Mouse (Mus musculus): Measurements from ENCODE around the gene Phactr1. TPM values are rescaled to one million over a fixed set of nuclear protein-coding genes. Genes with fewer than 3 reads are reported as not detected.

Phactr1 gene
- polyA plus RNA-seq, 1 experiment from 2014 or later: 25.7 TPM

DNA sequence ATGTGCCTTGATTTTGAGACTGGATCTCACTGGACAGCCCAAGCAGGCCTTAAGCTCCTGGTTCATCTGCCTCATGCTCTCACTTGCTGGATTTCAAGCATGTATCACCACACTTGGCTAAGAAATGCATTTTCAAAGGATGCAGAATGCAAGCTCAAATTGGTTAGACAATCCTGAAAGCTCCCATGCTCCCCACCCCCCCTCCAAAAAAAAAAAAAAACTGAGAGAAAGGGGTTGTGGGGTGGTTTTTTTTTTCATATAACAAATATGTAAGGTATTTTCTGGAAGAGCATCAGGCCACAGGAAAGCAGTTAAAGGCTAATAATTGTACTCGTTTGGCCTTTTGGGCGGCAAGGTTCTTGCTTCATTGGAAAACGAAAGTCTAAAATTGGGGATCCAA is 432.7 kb downstream of the Phactr1 start:
- Histone ChIP-seq H3K4me1 (peaks cover 6% of the 10 kb centered on the region), H3K27me3 (no peaks in the 10 kb centered on the region), H3K27ac (no peak overlapping the region), H3K9me3 (replicated peaks) (no peaks in the 10 kb centered on the region), H3K4me3 (replicated peaks) (no peak overlapping the region), H3K36me3 (no peaks in the 10 kb centered on the region), H3K9ac (no peak overlapping the region), H3K4me2 (no peak overlapping the region)
- ATAC-seq (replicated peaks; ENCODE audit: low FRiP score): no peak
- WGBS: 94% methylated on average over 3 of the region's 3 CpGs

DNA sequence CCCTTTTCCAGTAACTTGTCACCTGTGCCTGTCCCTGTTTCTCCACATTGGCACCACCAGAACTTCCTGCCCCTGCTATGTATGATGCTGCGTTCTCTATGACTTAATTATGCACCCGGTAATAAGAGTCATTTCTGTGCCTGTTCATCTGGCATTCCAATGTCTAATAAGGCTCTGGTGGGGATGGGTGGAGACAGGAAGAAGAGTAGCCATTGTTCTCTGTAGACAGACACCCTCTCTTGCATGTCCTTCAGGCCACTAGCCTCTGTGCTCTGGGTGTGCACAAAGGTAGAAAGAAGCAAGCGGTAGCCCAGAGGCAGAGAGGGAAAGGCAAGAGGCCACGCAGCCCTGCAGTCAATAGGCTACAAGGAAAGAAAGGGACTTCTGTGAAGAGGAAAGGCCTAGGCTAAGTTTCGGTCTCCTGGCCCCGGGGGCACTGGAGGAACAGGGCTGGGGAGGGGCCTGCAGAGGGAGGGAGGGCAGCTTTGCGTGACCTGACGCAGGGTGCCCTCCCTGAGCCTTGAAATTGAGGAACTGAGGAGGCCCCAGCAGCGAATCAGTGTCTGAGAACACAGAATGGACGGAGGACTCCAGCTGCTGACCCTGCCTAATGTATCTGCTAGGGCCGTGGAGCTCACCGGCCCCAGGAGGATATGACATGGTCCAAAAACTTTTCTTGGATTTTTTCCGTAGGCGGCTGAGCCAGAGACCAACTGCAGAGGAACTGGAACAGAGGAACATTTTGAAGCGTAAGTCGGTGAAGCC is 442.1 kb downstream of the Phactr1 start:
- Histone ChIP-seq H3K4me3 (replicated peaks) (no peak overlapping the region), H3K36me3 (no peaks in the 10 kb centered on the region), H3K4me1 (peaks cover 46% of the 10 kb centered on the region), H3K27ac (peak overlapping the region; percentile 84), H3K9me3 (replicated peaks) (no peaks in the 10 kb centered on the region), H3K9ac (no peak overlapping the region), H3K27me3 (no peaks in the 10 kb centered on the region), H3K4me2 (peak overlapping the region; percentile 41)
- no peak; the same call in 1 of the 2 replicates for ATAC-seq (replicated peaks; ENCODE audit: low FRiP score)
- WGBS: 44% methylated on average over 16 of the region's 16 CpGs

DNA sequence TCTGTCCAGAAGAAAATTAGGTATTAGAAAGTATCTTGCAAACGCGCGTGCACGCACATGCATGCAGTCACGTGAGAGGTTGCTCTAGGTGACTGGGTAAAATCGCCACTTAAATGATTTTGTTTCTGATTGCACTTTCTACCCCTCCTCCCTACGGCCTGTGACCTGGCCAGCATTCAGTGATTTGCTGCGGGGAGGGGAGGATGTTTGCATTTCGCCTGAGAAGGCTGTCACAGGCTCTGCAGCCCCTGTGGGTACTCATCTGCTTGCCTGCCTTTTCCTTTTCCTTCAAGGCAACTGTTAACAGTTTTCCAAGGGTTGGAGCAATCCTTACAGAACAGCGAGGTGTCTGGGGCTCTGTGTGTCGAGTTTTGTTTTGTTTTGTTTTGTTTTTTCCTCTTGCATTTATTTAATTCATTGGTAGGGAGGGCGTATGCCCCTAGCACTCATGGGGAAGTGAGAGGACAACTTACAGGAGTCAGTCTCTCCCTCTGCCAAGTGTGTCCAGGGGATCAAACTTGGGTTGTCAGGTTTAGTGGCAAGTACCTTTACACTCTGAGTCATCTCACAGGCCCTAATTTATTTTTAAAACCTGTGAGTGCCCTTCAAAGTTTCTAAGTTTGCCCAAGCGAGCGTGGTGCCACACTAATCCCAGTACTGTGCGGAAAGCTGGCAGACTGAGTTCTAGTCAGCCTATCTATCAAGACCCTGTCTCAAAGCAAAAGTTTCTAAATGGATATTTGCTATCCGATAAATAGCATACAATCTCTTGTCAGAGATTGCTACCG is 443.7 kb downstream of the Phactr1 start:
- no peaks in the 10 kb centered on the region for H3K27me3 ChIP-seq
- peak overlapping the region; percentile 3; the same call in 1 of the 2 replicates for H3K4me3 ChIP-seq (replicated peaks)
- H3K9me3 ChIP-seq (replicated peaks): no peaks in the 10 kb centered on the region
- no peak overlapping the region for H3K9ac ChIP-seq
- H3K4me1 ChIP-seq: peaks cover 46% of the 10 kb centered on the region
- WGBS: 22% methylated on average over 17 of the region's 17 CpGs
- H3K27ac ChIP-seq: peak overlapping the region; percentile 84
- no peaks in the 10 kb centered on the region for H3K36me3 ChIP-seq
- peak overlapping the region; percentile 41 for H3K4me2 ChIP-seq
- ATAC-seq (replicated peaks; ENCODE audit: low FRiP score): peak; percentile 61; the same call in 1 of the 2 replicates

DNA sequence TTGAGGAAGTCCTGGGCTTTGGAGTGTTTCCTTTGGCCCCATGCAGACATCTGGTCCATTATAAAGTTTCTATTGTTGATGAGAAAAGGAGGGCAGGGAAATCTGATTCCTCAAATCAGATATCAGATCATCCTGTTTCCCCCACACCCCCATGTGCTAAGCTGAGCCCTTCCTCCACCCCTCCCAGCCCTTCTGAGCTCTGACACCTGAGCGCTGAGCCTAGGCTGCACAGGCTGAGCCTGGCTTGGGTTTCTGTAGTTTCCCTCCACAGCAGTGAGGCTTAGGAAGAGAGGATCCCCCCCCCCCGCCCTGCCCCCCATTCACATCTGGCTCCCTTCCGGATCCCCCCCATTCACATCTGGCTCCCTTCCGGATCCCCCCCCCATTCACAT is 444.3 kb downstream of the Phactr1 start:
- H3K27ac ChIP-seq: peak overlapping the region; percentile 84
- no peaks in the 10 kb centered on the region for H3K27me3 ChIP-seq
- H3K36me3 ChIP-seq: no peaks in the 10 kb centered on the region
- ATAC-seq (replicated peaks; ENCODE audit: low FRiP score): peak; percentile 87
- H3K4me2 ChIP-seq: peak overlapping the region; percentile 41
- peaks cover 46% of the 10 kb centered on the region for H3K4me1 ChIP-seq
- H3K9ac ChIP-seq: no peak overlapping the region
- H3K9me3 ChIP-seq (replicated peaks): no peaks in the 10 kb centered on the region
- WGBS: 13% methylated on average over 3 of the region's 4 CpGs
- H3K4me3 ChIP-seq (replicated peaks): no peak overlapping the region

DNA sequence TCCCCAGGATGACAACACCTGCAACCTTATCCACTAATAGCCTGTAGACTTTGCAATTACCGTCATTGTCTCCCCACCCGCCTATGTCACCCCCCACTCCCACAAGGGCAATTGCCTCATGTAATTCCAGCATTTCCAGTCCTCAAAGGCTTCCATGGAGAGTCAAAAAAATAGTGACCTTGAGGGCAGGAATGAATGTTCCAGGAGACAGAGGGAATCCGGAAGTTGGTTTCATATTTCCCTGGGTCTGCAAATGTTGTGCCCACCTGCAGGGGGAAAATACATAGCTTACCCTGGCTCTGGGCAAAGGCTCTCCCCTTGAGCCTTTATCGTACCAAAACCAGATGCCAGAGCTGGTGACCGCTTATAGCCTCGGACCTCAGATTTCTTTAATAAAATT is 449.7 kb downstream of the Phactr1 start:
- Histone ChIP-seq H3K9me3 (replicated peaks) (no peaks in the 10 kb centered on the region), H3K4me3 (replicated peaks) (no peak overlapping the region), H3K9ac (no peak overlapping the region), H3K36me3 (0 out of 2 replicates have a peak, but pooled peaks cover 7% of the 10 kb centered on the region), H3K27me3 (no peaks in the 10 kb centered on the region), H3K27ac (peak overlapping the region; percentile 28; the same call in 1 of the 2 replicates), H3K4me1 (peaks cover 47% of the 10 kb centered on the region), H3K4me2 (no peak overlapping the region)
- 45% methylated on average over 6 of the region's 6 CpGs for WGBS
- ATAC-seq (replicated peaks; ENCODE audit: low FRiP score): no peak

DNA sequence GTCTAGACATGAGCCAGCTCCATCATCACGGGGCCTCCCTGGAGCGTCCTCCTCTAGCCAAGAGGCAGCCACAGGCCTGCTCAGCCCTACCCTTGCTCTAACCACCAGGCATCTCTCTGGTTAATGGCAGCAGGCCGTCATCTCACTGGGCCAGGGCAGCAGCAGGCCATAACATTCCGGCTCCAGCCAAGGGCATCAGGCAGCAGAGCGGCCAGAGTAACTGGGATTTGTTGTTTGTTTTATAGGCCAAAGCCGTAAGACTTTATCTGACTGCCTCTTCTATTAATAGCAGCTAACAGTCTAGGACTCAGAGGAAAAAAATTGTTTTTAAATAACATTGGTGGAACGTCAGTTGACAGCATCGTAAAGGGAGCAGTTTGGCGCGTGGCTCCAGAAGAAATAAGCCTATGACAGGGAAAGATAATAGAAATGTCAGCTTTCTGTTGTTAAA is 451.3 kb downstream of the Phactr1 start:
- no peak overlapping the region for H3K4me2 ChIP-seq
- peaks cover 17% of the 10 kb centered on the region for H3K36me3 ChIP-seq
- no peaks in the 10 kb centered on the region for H3K27me3 ChIP-seq
- H3K4me1 ChIP-seq: peaks cover 37% of the 10 kb centered on the region
- H3K9me3 ChIP-seq (replicated peaks): no peaks in the 10 kb centered on the region
- WGBS: 31% methylated on average over 10 of the region's 10 CpGs
- peak; percentile 64 for ATAC-seq (replicated peaks; ENCODE audit: low FRiP score)
- H3K4me3 ChIP-seq (replicated peaks): no peak overlapping the region
- no peak overlapping the region for H3K9ac ChIP-seq
- H3K27ac ChIP-seq: peak overlapping the region; percentile 80

GRCm38 (mm10) chr13:43132859-43133258 is 452.4 kb downstream of the Phactr1 start:
- peak; percentile 61; the same call in 1 of the 2 replicates for ATAC-seq (replicated peaks; ENCODE audit: low FRiP score)
- Histone ChIP-seq H3K4me3 (replicated peaks) (no peak overlapping the region), H3K9ac (no peak overlapping the region), H3K27ac (peak overlapping the region; percentile 80), H3K4me1 (peaks cover 37% of the 10 kb centered on the region), H3K36me3 (peaks cover 17% of the 10 kb centered on the region), H3K9me3 (replicated peaks) (no peaks in the 10 kb centered on the region), H3K27me3 (no peaks in the 10 kb centered on the region), H3K4me2 (no peak overlapping the region)
- 48% methylated on average over 9 of the region's 9 CpGs for WGBS

DNA sequence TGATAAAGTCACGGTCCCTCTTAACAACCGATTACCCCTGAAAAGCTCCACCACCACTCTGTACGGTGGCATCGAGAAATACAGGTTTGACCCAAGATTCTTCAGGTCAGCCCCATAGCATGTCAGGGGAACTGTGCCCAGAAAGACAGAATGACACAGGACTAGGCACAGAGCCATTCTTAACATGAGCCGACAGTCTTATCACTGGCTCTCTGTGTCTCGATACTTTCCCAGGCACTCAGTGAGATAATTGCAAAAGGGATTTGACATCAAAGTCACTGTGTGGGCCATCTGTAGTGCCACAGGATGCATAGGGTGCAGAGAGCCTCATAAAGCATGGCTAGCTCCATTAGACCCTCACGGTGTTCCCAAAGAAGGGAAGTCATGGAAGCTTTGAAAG is 453.0 kb downstream of the Phactr1 start:
- ATAC-seq (replicated peaks; ENCODE audit: low FRiP score): no peak
- Histone ChIP-seq H3K36me3 (peaks cover 17% of the 10 kb centered on the region), H3K27ac (peak overlapping the region; percentile 80; the same call in 1 of the 2 replicates), H3K4me3 (replicated peaks) (no peak overlapping the region), H3K9me3 (replicated peaks) (no peaks in the 10 kb centered on the region), H3K9ac (no peak overlapping the region), H3K4me1 (peaks cover 37% of the 10 kb centered on the region), H3K27me3 (no peaks in the 10 kb centered on the region), H3K4me2 (no peak overlapping the region)
- WGBS: 70% methylated on average over 7 of the region's 7 CpGs

GRCm38 (mm10) chr13:43134468-43134867 is 454.0 kb downstream of the Phactr1 start:
- no peak overlapping the region for H3K4me3 ChIP-seq (replicated peaks)
- no peak overlapping the region for H3K9ac ChIP-seq
- H3K36me3 ChIP-seq: peaks cover 17% of the 10 kb centered on the region
- H3K27me3 ChIP-seq: no peaks in the 10 kb centered on the region
- no peaks in the 10 kb centered on the region for H3K9me3 ChIP-seq (replicated peaks)
- no peak overlapping the region for H3K4me2 ChIP-seq
- no peak for ATAC-seq (replicated peaks; ENCODE audit: low FRiP score)
- H3K4me1 ChIP-seq: peaks cover 37% of the 10 kb centered on the region
- WGBS: 63% methylated on average over 4 of the region's 4 CpGs
- no peak overlapping the region for H3K27ac ChIP-seq

DNA sequence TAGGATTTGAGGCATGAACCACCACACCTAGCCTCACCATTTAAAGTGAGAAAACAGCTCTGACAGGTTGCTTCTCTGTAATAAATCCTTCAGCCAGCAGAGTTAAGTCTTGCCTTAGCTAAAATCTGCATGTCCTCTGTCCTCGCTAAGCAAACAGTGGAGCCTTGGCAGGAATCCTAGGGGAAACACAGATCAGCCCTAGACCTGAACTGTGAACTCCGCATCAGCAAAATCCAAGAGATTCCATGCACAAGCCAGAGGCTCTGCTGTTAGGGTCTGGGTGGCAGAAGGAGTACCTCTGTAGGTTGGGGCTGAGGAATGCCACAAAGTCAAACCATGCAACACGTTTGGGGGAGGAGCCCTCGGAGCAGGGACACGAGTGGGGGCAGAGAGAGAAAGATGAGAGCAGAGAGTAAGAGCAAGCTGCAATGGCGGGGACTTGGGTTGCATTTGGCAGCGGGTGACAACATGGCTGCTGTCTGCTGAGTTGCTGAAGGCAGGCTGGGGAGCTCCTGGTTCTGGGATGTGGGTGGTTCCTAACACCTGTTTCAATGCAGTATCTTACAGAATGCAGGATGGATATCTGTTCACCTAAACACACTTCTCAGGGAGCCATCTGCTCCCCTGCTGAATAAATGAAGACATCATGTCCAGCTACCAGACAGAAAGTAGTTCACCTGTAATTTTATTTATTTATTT is 464.4 kb downstream of the Phactr1 start:
- 51% methylated on average over 7 of the region's 7 CpGs for WGBS
- no peaks in the 10 kb centered on the region for H3K9me3 ChIP-seq (replicated peaks)
- H3K27me3 ChIP-seq: no peaks in the 10 kb centered on the region
- peaks cover 2% of the 10 kb centered on the region; the same call in 1 of the 2 replicates for H3K36me3 ChIP-seq
- peaks cover 27% of the 10 kb centered on the region for H3K4me1 ChIP-seq
- no peak for ATAC-seq (replicated peaks; ENCODE audit: low FRiP score)
- no peak overlapping the region for H3K27ac ChIP-seq
- no peak overlapping the region for H3K4me3 ChIP-seq (replicated peaks)
- no peak overlapping the region for H3K4me2 ChIP-seq
- no peak overlapping the region for H3K9ac ChIP-seq

DNA sequence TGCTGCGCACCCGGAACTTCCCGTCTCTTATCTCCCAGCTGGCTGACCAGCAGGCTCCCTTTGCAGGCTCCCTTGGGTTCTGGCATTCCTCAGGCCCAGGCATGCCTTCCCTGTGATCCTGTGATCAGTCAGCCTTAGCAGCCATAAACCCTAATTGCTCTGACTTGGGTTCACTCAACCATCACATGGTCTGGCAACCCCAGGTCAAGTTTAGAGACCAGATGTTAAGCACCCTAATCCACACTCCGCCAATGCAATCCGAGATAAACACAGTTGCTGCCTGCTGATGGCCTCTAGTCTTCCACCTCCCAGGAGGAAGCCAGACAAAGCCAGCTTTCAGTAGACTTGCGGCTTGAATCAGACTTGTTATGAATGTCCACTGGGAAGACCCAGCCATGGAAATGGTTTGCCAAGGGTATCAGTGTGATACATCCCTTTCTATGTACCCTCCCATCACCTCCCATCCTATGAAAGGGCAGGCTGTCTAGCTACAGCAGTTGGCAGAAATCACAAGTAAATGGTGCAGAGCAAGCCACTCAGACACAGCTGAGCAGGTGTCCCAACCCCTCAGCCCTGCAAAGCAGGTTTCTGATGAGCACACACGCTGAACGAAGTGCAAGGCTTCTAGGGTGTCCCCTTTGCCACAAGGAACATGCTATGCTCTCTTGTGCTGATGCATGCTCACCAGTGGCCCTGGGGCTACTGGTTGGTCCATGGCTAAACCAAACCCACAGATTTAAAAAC is 466.3 kb downstream of the Phactr1 start:
- peak; percentile 91 for ATAC-seq (replicated peaks; ENCODE audit: low FRiP score)
- H3K4me3 ChIP-seq (replicated peaks): no peak overlapping the region
- H3K27me3 ChIP-seq: no peaks in the 10 kb centered on the region
- peak overlapping the region; percentile 79 for H3K27ac ChIP-seq
- peaks cover 27% of the 10 kb centered on the region for H3K4me1 ChIP-seq
- H3K9me3 ChIP-seq (replicated peaks): no peaks in the 10 kb centered on the region
- no peak overlapping the region for H3K4me2 ChIP-seq
- no peak overlapping the region for H3K9ac ChIP-seq
- H3K36me3 ChIP-seq: peaks cover 20% of the 10 kb centered on the region
- WGBS: 27% methylated on average over 8 of the region's 8 CpGs
